Mouse (Mus musculus) embryonic fibroblast, embryonic 13.5 days (primary cell): ENCODE results near the gene Lgi1.

ENCODE experiments used
- CTCF ChIP-seq: IDR thresholded peaks from 2 replicates; pipeline ENCODE4 v1.5.1; 2011; ENCODE audit warnings: mild to moderate bottlenecking, control low read depth, low read length, moderate library complexity, borderline replicate concordance; ENCODE audit not compliant: insufficient read depth
- POLR2A ChIP-seq: IDR thresholded peaks from 2 replicates; pipeline ENCODE4 v1.6.1; 2011; ENCODE audit warnings: low read depth, mild to moderate bottlenecking, control low read depth, low read length, moderate library complexity

DNA sequence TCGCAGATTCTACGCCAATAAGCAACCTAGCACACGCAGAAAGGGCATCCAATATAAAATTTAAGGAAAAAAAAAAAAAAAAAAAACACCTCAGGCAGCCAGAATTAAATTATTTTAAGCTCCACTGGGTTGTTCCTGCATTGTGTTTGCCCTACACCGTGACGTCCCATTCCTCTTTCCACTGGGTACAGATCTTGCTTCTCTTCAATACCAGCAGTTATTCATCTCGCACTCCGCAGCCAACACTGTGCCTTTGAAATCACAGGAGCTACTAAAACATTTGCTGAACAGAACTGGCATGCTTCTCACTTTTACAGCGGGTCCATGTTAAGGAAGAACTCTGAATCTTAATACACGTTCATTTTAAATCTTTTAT lies 39.7 kb upstream of the Lgi1 start:
- TF ChIP-seq CTCF (no peak), POLR2A (no peak)
